Comparison of ENCODE assay signal across 11 mouse cellular contexts in the genomic region with DNA sequence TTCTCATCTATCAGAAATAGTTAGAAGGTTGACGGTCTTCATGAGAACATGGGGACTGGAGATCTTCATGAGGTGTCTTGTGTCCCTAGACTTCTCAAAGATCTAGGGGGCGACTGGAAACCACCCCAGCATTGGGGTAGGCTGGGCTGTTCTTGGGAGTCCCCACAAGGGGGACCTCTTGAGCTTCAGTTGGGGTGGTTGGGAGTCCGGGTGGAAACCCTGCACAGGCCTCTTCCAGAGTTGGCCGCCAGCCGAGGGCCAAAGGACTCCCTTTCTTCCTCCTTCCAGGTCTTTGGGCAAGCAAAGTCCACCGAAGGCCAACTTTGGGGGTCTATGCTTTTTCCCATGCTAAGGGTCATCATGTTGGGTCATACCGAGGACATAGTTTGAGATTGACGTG.
DNase-seq lines count a peak whose midpoint lies in the region; ATAC-seq and TF ChIP-seq lines count a peak whose summit lies in the region.
"Had no signal": no experiment of that assay in that cellular context is flagged by ENCODE, and none has a peak within 500 bp of the region (broad histone marks: within the 10 kb centered on the region; RNA-seq: fewer than 3 reads in every experiment).

No protein-coding gene starts in this region.

- 0 out of 2 replicates have a peak, but pooled peaks cover under 1% of the 10 kb centered on the region for H3K9me3 ChIP-seq in liver, embryonic 12.5 days (replicated peaks)
- H3K9me3 ChIP-seq in kidney, postnatal 0 days (replicated peaks; ENCODE audit: low read length), result no peaks in the 10 kb centered on the region
- H3K9me3 ChIP-seq in neural tube, embryonic 15.5 days (replicated peaks), result no peaks in the 10 kb centered on the region

- no peaks in the 10 kb centered on the region for H3K4me1 ChIP-seq in liver, adult 2 months (ENCODE audit: control insufficient read depth, insufficient read depth, low read length)
- no peaks in the 10 kb centered on the region for H3K4me1 ChIP-seq in liver, embryonic 12.5 days
- H3K4me1 ChIP-seq in kidney, postnatal 0 days (replicated peaks; ENCODE audit: insufficient read depth, low read length), result no peaks in the 10 kb centered on the region
- H3K4me1 ChIP-seq in neural tube, embryonic 15.5 days, result no peaks in the 10 kb centered on the region
- H3K4me1 ChIP-seq in cerebellum, adult 2 months (ENCODE audit: control insufficient read depth, insufficient read depth, low read length), result peaks cover 4% of the 10 kb centered on the region; the same call in 1 of the 2 replicates
- H3K4me1 ChIP-seq: neural tube, embryonic 13.5 days had no signal

- no peak overlapping the region for H3K4me3 ChIP-seq in liver, adult 2 months (ENCODE audit: insufficient read depth, low read depth, low read length)
- no peak overlapping the region for H3K4me3 ChIP-seq in liver, embryonic 12.5 days
- no peak overlapping the region for H3K4me3 ChIP-seq in kidney, postnatal 0 days (replicated peaks; ENCODE audit: low read depth, low read length)
- no peak overlapping the region for H3K4me3 ChIP-seq in neural tube, embryonic 15.5 days (replicated peaks)
- H3K4me3 ChIP-seq in cerebellum, adult 2 months (replicated peaks; ENCODE audit: insufficient read depth, low read depth, low read length), result no peak overlapping the region
- H3K4me3 ChIP-seq: neural tube, embryonic 13.5 days had no signal

- H3K79me2 ChIP-seq in liver, adult 2 months (ENCODE audit: control insufficient read depth, insufficient read depth, low read length), result no peaks in the 10 kb centered on the region

- ATAC-seq in liver, embryonic 12.5 days, result no peak
- ATAC-seq in kidney, postnatal 0 days (replicated peaks; ENCODE audit: low FRiP score, low read depth), result no peak
- ATAC-seq in neural tube, embryonic 15.5 days (ENCODE audit: low FRiP score), result no peak

- H3K27ac ChIP-seq in liver, adult 2 months (replicated peaks; ENCODE audit: insufficient read depth, low read depth, low read length), result no peak overlapping the region
- H3K27ac ChIP-seq in liver, embryonic 12.5 days, result no peak overlapping the region
- no peak overlapping the region for H3K27ac ChIP-seq in kidney, postnatal 0 days
- H3K27ac ChIP-seq in neural tube, embryonic 15.5 days (replicated peaks), result no peak overlapping the region
- H3K27ac ChIP-seq in cerebellum, adult 2 months (ENCODE audit: insufficient read depth, low read length), result no peak overlapping the region
- H3K27ac ChIP-seq: neural tube, embryonic 13.5 days had no signal

- WGBS in liver, adult 2 months, result 72% methylated on average over 8 of the region's 8 CpGs
- WGBS in liver, embryonic 12.5 days (ENCODE audit: insufficient replicate concordance), result 60% methylated on average over 8 of the region's 8 CpGs
- WGBS in kidney, postnatal 0 days, result 79% methylated on average over 8 of the region's 8 CpGs
- WGBS in neural tube, embryonic 15.5 days, result 77% methylated on average over 8 of the region's 8 CpGs
- 81% methylated on average over 8 of the region's 8 CpGs for WGBS in cerebellum, adult 2 months

- DNase-seq in liver, adult 2 months (ENCODE audit: extremely low read depth, low read depth, low spot score), result peak; percentile 15
- DNase-seq in WW6 (ENCODE audit: low read depth, low spot score) (peak; percentile 11), adipocyte (ENCODE audit: low spot score) (no peak)
- no peak for DNase-seq in kidney, postnatal 0 days (ENCODE audit: low spot score)
- peak; percentile 63 for DNase-seq in thymus, postnatal 0 days (ENCODE audit: low spot score)
- no peak for DNase-seq in cerebellum, adult 2 months
- DNase-seq: gastrocnemius, postnatal 36 days; right cerebral cortex, postnatal 25 days had no signal

- peak; percentile 57 for TF ChIP-seq CTCF in liver, adult 2 months (IDR thresholded peaks at IDR 0.05; ENCODE audit: low read depth, low read length)
- peak; percentile 44; the same call in 1 of the 2 replicates for TF ChIP-seq CTCF in kidney, postnatal 0 days (IDR thresholded peaks at IDR 0.05; ENCODE audit: low read depth)
- TF ChIP-seq CTCF in cerebellum, adult 2 months (IDR thresholded peaks at IDR 0.05; ENCODE audit: borderline replicate concordance, insufficient read depth, low read depth, low read length), result no peak

- no peak overlapping the region for H3K4me2 ChIP-seq in liver, embryonic 12.5 days
- H3K4me2 ChIP-seq in kidney, postnatal 0 days (ENCODE audit: low read length), result no peak overlapping the region
- H3K4me2 ChIP-seq in neural tube, embryonic 15.5 days, result no peak overlapping the region
- H3K4me2 ChIP-seq: neural tube, embryonic 13.5 days had no signal

- H3K36me3 ChIP-seq in liver, adult 2 months (ENCODE audit: control insufficient read depth, insufficient read depth, low read length), result no peaks in the 10 kb centered on the region
- H3K36me3 ChIP-seq in liver, embryonic 12.5 days, result no peaks in the 10 kb centered on the region
- no peaks in the 10 kb centered on the region for H3K36me3 ChIP-seq in kidney, postnatal 0 days (ENCODE audit: insufficient read depth, low read length)
- H3K36me3 ChIP-seq in neural tube, embryonic 15.5 days, result no peaks in the 10 kb centered on the region
- H3K36me3 ChIP-seq: neural tube, embryonic 13.5 days had no signal

- TF ChIP-seq POLR2A in liver, adult 2 months (IDR thresholded peaks at IDR 0.05; ENCODE audit: extremely low read depth, insufficient read depth, low read length), result no peak
- no peak for TF ChIP-seq POLR2A in cerebellum, adult 2 months (IDR thresholded peaks at IDR 0.05; ENCODE audit: borderline replicate concordance, insufficient read depth, low read length)

- no peaks in the 10 kb centered on the region for H3K27me3 ChIP-seq in liver, adult 2 months (ENCODE audit: control insufficient read depth, insufficient read depth, low read length)
- H3K27me3 ChIP-seq in liver, embryonic 12.5 days (replicated peaks), result no peaks in the 10 kb centered on the region
- H3K27me3 ChIP-seq in kidney, postnatal 0 days (ENCODE audit: insufficient read depth, low read length), result no peaks in the 10 kb centered on the region
- H3K27me3 ChIP-seq in neural tube, embryonic 15.5 days (replicated peaks), result no peaks in the 10 kb centered on the region
- H3K27me3 ChIP-seq in cerebellum, adult 2 months (ENCODE audit: control insufficient read depth, insufficient read depth, low read length), result no peaks in the 10 kb centered on the region
- H3K27me3 ChIP-seq: neural tube, embryonic 13.5 days had no signal

- H3K9ac ChIP-seq in liver, adult 2 months (ENCODE audit: low read depth, low read length), result no peak overlapping the region
- H3K9ac ChIP-seq in liver, embryonic 12.5 days, result no peak overlapping the region
- no peak overlapping the region for H3K9ac ChIP-seq in kidney, postnatal 0 days (ENCODE audit: low read depth, low read length)
- H3K9ac ChIP-seq in neural tube, embryonic 15.5 days (replicated peaks), result no peak overlapping the region
- H3K9ac ChIP-seq: neural tube, embryonic 13.5 days had no signal

Comparison
In these comparisons a context has a peak if more than half of its experiments do, and no peak if none do; other contexts are left out.
1. DNase-seq: peak in liver, adult 2 months (single experiment), WW6 (single experiment) and thymus, postnatal 0 days (single experiment); none in kidney, postnatal 0 days (single experiment), cerebellum, adult 2 months (0 of 2) and adipocyte (single experiment).